Mouse (Mus musculus): ENCODE results near the gene Gm43720.

DNA sequence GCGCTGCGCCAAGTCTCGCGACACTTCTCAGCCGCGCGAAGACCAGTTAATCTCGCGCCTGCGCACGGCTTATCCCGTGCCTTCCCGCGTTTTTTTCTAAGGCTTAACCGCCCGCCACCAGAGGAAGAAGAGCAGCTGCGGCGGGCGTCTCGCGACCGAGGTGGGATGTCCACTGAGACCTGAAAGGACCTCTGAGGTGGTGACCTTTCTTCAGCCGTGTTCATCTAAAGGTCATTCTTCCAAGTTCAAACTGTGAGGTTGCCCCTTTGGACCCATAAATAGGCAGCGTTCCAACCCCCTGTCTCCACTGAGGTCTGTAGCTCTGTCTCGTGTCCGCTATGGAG lies 639 bp upstream of the Gm43720 start:
- TF ChIP-seq CTCF (conservative IDR thresholded peaks at IDR 0.05; ENCODE audit: low read length): no peak
- no peak for TF ChIP-seq NANOG (IDR thresholded peaks at IDR 0.05; ENCODE audit: borderline replicate concordance, low read length)

Measured in E14TG2a.4 (cell line).